Mouse (Mus musculus) thymus, postnatal 25 days (tissue): ENCODE data around the gene Tcf7l1.

ENCODE experiments used
- DNase-seq: peaks from one replicate; pipeline ENCODE4 v3.0.0; 2022

Tcf7l1 gene

DNA sequence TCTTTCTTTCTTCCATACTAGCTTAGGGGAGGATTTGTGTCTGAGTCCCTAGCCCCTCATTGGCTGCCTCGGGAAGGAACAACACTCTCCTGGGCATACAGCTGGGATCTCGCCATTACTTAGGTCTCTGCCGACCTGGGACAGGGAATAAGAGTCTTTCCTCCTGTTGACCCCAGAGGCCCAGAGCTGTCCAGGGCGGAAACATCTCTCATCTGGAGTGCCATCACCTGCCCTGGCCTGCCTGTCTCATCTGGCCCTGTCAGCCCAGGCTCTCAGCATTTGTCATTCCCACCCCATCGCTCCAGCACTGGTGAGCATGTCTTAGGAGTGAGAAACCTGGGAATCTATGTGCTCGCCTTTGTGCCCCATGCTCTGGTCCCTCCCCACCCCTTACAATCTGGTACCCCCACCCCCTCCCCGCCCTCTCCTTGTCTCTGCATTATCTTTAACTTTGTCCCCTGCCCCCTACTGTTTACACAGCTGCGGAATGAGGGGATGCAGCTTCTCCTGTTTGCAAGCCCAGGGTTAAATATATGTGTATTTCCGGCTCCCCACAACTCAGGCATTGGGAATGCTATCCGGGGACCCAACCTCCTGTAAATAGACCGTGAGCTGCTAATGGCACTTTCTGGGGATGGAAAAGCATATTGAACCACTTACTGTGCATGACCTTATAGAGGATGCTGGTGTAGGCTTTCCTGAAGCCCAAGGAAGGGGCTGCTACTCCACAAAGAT is 92.3 kb downstream of the Tcf7l1 start:
- no peak for DNase-seq

DNA sequence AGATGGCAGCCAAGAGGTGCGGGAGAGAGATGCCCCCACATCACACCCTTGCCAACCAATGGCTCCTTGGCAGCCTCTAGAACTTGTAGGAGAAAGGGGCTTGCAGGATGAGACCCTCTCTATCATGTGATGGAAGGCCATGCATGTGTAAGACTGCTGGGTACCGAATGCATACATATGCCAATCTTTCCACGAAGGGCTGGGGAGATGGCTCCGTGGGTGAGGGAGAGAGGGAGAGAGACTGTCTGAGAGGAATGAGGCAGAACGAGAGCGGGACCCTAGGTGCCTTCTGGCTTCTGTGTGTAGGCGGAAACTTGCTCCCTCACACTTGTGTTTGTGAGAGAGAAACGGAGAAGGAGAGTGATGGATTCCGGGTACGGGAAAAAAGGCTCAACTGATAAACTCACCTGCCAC is 94.3 kb downstream of the Tcf7l1 start:
- DNase-seq = no peak

DNA sequence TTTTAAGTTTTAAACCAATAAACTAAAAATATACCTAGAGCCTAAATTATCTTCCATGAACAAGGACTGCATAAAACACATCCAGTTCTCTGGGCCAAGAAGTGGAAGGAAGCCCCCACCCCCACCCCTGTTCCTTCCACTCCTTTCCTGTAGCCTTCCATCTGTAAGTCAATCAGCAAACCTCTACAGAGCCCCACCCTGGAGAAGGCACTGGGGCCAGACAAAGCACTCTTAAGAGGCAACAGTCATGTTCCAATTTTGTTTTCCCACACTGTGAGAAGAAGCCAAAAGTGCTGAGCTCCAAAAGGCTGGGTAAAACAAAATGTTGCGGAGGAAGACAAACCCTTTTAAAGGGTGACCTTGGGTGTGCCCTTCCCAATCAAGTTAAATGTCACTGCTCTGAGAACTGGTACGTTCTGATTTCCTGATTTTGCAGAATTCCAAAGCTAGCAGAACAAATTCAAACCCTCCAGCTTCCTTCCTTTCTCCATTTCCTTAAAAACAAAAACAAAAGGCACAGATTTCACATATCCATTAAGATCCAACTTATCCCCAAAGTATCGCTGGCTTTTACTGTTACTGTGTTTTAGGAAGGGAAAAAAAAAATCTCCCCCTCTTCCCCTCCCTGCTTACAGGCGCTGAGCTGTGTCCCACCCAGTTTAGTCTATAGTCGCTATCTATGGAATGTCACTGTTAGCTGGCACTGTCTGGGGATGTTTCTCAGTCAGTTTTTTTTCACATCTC is 94.8 kb downstream of the Tcf7l1 start:
- no peak for DNase-seq

DNA sequence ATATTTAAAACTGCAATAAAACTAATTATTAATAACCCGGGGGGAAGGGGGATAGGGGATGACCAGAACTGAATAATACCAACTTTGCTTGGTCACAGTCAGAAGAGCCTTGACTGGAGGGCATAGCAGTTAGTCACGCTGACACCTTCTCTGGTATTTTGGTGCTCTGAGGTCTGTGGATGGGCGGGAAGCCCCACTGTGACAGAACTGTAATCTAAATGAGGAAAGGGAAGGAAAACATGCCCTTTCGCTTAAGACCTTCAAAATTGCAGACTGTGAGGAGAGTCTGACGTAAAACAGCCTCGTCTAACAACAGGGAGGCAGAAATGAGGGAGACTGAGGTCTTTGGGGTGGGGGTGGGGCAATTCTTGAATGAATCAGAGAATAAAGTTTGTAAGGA is 96.6 kb downstream of the Tcf7l1 start:
- no peak for DNase-seq

DNA sequence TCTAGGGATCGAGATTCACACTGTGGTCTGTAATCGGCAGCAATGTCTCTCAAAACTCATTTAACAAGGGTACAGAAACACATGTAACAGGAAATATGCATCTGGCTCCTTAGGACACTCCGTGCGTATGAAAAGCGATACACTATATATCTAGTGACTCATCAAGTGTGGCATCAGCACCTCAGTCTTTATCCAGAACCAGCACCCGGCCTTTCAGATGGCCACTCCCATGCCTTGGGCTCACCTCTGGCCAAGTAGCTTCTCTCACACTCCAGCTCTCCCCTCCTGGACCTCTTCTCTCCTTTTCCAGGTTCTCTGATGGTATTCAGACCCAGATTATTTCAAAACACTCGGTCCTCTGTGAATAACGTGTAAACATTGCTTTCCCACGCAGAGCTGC is 97.5 kb downstream of the Tcf7l1 start:
- no peak for DNase-seq

DNA sequence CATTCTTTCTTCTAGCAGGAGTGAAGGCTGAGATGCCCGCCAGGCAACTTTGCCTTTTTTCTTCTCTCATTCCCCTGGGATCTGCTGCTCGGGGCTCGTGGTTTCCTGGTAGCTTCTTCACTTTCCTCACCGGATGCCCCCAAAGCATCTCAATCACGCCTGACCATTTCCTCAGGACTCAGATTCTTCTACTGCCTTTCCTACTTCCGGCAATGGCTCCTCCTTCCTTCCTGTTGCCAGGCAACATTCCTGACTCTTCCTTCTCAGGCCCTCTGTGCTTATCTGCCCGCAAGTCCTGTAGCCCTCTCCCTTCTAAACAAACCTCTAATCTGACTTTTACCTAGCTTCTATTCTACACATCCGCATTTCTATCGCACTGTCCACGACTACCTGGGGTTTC is 98.5 kb downstream of the Tcf7l1 start:
- no peak for DNase-seq

DNA sequence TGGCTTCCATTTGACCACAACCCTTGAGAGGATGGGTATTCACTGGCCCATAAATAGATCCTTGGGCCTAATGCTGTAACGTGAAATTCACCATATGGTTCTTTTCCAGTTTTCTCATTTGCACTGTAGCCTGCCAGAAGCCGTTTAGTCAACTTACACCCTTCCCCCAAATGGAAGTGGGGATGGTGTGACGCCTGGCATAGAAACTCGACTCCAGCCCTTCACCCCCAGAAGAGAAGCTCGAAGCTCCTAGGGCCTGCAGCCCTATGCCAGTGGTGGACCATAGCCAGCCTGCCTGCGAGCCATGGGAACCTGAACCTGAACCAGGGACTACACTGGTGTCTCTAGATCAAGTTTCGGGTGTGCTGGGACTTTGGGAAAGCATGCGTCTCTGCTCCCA is 99.1 kb downstream of the Tcf7l1 start:
- DNase-seq = no peak

DNA sequence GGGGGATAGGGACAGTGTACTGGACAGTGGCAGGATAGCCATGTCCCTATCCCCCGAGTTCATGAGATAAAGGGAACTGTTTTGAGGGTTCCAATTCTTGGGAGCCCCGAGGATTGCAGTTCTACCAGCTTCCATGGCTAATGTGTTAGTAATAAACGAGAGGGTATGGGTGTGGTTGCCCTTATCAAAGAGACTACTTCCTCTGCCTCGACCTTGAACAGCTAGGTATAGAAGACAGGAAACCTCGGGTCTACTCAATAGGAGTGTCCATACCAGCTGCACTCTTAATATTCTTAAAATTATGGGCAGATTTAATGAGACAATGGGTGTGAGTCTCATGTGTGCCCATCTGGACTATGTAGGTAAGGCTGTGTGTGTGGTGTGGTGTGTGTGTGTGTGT is 100.0 kb downstream of the Tcf7l1 start:
- DNase-seq = no peak

DNA sequence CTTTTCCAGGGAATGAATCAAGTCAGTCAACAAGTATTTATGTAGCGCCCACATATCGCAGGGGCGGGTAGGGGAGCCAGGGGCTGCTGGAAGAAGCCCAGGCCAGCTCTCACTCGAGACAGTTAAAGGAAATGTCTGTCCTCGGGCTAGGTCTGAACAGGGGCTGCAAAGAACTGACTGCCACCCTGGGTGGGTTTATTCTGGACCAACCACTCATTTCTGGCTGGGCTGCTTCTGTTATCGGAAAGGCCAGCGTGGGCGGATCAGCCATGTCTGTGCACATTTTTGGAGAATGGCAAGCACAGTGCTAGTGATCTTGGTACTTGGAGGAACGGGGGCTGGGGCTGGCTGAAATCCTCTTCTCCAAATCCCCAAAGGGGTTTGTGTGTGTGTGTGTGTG is 103.9 kb downstream of the Tcf7l1 start:
- no peak for DNase-seq

DNA sequence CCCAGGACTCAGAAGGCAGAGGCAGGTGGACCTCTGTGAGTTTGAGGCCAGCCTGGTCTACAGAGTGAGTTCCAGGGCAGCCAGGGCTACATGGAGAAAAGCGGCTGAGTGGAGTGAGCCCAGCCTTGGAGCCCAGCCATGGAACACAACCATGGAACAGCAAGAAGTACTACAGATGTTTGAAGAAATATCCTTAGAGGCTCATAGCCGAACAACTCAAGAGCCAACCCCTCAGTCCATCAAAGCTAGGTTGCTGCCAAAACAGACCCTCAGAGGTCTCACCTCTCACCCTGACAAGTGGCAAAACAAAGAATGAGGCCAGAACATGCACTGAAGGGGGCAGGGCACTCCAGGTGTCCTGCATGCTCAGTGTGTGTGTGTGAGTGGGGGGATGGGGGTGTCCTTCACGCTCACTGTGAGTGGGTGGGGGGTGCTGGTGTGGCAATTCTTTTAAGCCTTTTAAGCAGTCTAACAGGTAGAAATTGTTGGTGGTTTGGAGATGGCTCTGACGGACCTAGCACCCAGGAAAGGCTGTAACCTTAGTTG is 104.7 kb downstream of the Tcf7l1 start:
- DNase-seq = no peak

DNA sequence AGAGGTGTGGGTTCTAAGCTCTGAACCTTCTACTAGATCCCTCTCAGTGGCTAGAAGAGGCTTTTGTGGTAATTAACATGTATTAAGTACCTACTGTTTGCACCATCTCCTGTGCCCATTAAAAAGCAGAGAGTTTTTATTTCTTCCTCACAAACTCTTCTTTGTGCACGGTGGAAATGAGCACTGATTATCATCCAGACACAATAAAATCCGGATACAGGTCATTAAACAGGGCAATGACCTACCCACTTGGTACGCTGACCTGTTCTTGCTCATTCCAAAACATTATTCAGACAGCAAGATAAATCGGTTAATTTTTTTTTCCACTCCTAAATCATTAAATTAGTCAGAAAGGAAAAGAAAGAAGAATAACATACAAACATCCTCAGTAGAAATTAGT is 106.8 kb downstream of the Tcf7l1 start:
- DNase-seq = no peak

DNA sequence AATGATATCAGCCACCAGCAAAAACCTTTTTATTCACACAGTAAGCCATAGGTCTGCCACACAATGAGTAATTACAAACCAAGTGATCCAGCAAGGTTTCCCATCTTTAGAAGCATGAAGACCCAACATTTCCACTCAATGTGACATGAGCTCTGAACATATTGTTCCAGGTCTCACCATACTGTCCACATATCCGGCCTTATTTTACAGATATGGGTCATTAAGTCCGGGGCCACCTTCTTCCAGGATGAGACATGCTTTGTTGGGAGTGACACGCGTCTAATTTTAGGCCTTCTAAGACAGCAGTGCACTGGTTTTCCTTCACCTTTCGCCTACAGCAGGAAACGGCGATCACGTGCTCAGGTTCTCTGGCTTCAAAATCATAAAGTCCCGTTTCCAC is 108.1 kb downstream of the Tcf7l1 start:
- no peak for DNase-seq

DNA sequence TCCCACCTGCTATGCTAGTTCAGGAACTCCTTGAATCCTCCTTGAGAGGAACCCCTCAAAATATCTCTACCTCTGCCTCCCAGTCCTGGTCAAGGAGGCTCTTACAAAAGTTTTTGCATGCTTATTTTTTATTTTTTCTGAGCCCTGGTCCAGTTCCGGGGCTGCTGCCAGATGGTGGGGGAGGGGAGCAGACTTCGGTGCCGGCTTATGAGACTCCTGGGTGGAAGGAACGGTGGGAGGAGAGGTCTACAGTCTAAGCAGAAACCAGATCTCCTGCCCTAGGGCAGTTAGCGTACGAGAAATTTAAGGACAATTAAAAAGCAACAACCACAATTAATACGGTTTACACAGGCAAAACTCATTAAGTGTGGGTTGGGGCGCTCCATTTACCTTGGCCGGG is 110.4 kb downstream of the Tcf7l1 start:
- DNase-seq = no peak

DNA sequence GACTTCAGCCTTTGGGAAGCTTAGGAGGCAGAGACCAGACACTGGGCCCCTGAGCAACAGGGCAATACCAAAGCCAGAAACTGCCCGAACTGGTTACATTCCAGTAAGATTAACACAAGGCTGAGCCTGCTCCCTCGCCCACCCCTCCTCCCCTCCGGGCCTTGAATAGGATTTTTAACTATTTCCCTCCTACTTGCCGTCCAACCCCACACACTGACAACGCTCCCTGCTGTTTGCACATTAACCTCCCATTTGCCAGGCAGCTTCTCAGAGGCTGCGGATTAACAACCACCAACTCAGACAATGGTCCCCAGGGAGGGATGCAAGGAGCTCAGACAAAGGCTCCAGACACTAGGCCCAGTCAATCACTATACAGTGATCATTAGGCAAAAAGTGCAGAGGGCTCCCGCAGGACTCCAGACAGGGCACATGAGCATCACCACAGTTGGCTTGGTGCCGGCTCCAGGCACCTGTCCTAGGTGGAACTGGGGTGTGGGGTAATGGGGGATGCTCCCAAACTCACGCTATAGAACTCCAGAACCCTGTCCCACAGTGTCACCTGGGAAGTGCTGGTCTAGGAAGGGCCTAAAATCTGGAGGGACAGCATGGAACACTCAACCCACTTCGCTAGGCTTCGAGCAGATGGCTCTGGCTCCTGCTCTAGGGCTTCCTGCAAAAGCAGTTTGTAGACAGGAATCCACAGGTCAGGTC is 111.4 kb downstream of the Tcf7l1 start:
- no peak for DNase-seq

DNA sequence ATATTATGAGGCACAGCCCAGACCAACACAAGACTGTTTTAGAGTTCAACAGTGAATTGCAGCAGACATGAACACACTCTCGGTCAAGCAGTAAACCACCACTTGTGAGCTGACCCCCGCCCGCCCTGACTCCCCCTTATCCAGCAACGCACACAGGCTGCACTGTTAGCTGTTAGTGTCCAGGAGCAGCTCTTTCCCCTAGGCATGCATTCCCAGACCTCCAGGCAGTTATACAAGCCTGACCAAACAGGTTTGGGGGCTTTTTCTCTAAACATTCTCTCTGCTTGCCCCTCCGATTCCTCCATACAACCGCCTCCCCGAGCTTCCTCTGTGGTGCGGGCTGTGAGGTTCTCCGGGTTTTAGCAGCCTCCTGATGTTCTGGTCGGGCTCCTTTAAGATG is 112.0 kb downstream of the Tcf7l1 start:
- no peak for DNase-seq

DNA sequence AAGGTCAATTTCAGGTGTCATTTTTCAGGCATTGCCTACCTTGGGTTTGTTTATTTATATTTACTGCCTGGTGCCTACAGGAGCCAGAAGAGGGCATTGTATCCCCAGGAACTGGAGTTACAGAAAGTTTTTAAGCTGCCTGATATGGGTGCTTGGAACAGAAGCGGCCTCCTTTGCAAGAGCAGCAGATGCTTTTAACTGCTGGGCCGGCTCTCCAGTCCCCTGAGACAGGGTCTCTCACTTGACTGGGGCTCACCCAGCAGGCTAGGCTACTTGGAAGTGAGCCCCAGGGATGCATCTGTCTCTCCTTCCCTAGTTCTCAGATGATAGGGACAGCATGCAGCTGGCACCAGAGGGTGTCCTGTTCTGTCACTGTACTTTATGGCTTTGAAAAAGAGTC is 112.7 kb downstream of the Tcf7l1 start:
- no peak for DNase-seq

DNA sequence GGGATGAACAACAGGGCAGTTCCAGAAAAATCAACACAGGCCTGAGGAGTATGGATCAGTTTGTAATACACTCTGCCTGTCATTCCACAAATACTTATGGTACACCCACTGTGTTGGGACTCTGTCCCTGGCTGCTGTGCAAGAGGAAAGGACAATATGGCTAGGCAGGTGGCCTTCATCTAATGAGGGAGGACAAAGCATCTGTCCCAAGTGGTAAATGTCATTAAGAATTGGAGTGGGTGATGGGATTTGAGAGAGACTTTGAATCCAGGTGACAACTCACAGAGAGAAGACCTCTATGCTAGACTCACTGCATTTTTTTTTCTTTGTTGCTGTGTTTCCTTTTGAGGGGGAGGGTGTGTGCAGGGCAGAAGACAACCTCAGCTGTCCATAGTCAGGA is 115.3 kb downstream of the Tcf7l1 start:
- DNase-seq = no peak

DNA sequence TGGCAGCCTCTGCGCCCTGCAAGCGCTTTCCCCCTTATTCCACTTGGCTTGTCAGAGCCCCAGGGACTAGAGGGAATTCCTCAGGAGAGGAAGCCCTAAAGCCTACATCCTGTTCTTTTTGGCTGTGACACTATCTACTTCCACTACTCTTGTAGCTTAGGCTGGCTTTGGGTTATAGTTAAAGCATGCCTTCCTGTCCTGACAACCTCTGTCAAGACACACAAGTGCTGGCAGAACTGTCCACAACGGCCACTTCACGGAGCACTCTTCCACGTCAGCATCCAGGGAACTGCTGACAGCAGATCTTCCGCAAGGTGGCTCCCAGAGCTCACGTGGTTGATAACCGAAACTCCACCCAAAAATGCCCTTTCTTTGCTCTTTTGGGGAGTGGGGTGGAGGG is 117.9 kb downstream of the Tcf7l1 start:
- no peak for DNase-seq

DNA sequence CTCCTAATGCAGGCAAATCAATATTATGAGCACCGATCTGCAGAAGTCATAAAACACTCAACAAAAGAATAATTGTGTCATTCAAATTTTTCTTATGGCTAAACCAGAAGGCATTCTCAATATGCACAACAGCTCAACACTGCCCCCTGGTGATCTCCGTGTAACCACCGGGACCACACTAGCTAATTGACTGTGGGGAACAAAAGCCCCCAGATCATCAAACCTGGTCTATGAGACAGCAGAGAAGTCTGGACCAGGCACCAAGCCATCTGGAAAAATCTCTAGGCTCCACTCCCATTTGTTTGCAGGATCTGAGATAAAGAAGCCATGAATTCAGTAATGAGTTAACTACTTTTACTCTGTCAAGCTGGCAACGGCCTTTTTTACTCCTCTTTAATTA is 122.0 kb downstream of the Tcf7l1 start:
- peak; percentile 58 for DNase-seq

DNA sequence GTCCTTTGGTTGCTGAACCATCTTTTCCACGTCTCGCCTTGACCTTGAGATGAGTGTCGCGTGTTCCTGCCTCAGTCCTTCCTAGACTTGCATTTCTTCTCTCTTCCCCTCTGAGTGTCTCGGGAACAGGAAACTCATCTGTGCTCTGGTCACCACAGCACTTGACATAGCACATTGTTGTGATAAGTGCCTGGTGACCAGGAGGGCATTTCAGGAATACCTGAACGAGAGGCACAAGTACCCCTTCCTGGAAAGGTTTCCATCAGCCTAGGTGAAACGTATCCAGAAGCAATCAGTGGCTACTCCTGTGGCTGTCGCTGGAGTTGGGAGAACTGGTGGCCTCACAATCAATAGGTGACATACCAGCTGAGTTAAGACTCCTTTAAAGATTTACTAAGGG is 124.8 kb downstream of the Tcf7l1 start:
- no peak for DNase-seq

DNA sequence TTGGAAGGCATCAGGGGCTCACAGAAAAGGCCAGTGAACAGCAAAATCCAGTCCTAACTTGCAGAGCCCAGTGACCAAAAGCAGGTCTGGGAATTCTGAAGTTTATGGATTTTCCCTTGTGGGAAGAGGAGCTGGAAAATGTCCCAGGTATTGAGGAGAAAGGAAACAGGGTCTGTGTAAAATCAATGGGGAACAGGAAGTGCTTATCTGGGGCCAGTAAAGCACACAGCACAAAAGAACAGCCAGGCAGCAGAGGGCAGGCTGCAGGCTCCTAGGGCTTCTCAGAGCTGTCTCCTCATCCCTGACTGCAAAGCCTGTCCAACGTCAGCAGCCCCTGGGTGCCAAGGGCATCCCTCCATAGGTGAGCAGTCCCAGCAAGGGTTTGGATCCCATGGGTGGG is 126.1 kb downstream of the Tcf7l1 start:
- no peak for DNase-seq

DNA sequence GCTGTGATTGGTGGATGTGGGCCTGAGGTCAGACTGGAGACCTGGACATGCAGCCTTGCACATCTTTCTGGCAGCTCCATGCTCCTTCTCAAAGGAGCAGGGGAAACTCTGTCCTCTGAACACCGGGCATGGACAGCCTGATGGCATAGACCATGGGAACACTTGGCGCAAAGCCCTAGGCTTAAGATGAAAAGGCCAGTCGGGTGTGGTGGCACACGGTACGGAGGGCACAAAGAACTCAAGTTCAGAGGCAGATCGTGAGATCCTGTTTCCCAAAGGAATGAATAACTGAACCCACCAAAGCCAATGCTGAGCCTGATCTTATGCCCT is 128.7 kb downstream of the Tcf7l1 start:
- no peak for DNase-seq

DNA sequence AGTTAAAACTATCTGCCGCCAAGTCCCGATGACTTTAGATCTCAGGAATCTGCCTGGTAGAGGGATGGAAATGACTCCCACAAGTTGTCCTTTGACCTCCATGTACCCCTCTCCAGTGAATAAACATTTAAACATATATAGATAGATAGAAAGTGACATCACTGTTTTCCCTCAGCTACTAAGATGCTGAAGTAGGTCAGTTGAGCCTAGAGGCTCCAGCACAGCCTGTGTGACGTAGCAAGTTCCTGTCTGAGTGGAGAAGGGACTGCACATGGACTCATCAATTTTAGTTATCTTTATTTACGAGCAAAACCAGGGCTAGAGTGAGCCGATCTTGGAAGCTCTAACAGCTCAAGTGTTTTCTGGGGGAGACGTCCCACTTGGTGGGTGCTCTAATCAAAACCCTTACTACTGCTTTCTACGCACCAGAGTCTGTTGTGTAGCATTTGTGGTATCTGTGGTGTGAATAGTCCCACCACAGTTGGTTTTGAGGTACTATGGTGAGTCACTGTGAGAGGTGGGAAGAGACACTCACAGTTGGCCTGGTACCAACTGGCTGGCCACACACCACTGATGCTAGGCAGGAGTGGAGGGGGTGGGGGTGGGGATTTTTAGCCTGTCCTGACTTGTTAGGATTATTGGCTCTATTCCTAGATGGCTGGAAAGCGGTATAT is 129.2 kb downstream of the Tcf7l1 start:
- DNase-seq = no peak
